Mouse (Mus musculus) erythroblast, adult 5-6 weeks (primary cell): ENCODE data around the gene Dynlrb1. TPM values are rescaled to one million over a fixed set of nuclear protein-coding genes. Genes with fewer than 3 reads are reported as not detected.

ENCODE experiments used
- ATAC-seq: replicated peaks from 2 replicates; pipeline ENCODE4 v1.8.0; 2016; ENCODE audit warnings: moderate number of reproducible peaks, mild to moderate bottlenecking, moderate TSS enrichment, inconsistent platforms; ENCODE audit not compliant: poor library complexity, low FRiP score, severe bottlenecking
- total RNA-seq, 2 experiments: library from RNA; stranded (forward) in 1 of 2; stranded (reverse) in 1 of 2; fragments of 150-400 nt in 1 of 2; fragments of 200-764, 138-1000 nt in 1 of 2; gene quantifications; 2 replicates each; pipeline versions ENCODE4 v1.2.3 to v1.2.4; 2015 to 2017; ENCODE audit warnings: low replicate concordance in 2 of 2

The Dynlrb1 gene
- total RNA-seq, 2 experiments from 2014 or later: 51.9 to 83.8 TPM

GRCm38 (mm10) chr2:155278361-155278760 is 42.0 kb downstream of the Dynlrb1 start:
- ATAC-seq: no peak

GRCm38 (mm10) chr2:155279163-155279562 is 42.8 kb downstream of the Dynlrb1 start:
- no peak for ATAC-seq

- no peak for ATAC-seq
These were observed 43.8 kb downstream of the Dynlrb1 start for GRCm38 (mm10) chr2:155280116-155280515.

GRCm38 (mm10) chr2:155283793-155284192 is 47.5 kb downstream of the Dynlrb1 start:
- ATAC-seq: no peak

- ATAC-seq: no peak
These were observed 48.3 kb downstream of the Dynlrb1 start for GRCm38 (mm10) chr2:155284647-155285046.

GRCm38 (mm10) chr2:155285744-155286143 is 49.4 kb downstream of the Dynlrb1 start:
- ATAC-seq: no peak

- no peak for ATAC-seq
These were observed 51.3 kb downstream of the Dynlrb1 start for GRCm38 (mm10) chr2:155287456-155288250.

GRCm38 (mm10) chr2:155290066-155290465 is 53.7 kb downstream of the Dynlrb1 start:
- no peak for ATAC-seq

GRCm38 (mm10) chr2:155293382-155293781 is 57.0 kb downstream of the Dynlrb1 start:
- ATAC-seq: no peak

GRCm38 (mm10) chr2:155293946-155294345 is 57.6 kb downstream of the Dynlrb1 start:
- ATAC-seq: no peak

- ATAC-seq: no peak
These were observed 59.1 kb downstream of the Dynlrb1 start for GRCm38 (mm10) chr2:155295453-155295852.

- no peak for ATAC-seq
These were observed 63.2 kb downstream of the Dynlrb1 start for GRCm38 (mm10) chr2:155299563-155299962.

Other genes with a start within 250 kb of the Dynlrb1 start
- not detected in 2 replicates for gene Gm14226, start 218.3 kb upstream of the Dynlrb1 start, total RNA-seq (2015; ENCODE audit: low replicate concordance)
- gene Gm14226, start 218.3 kb upstream of the Dynlrb1 start, total RNA-seq (2017; ENCODE audit: low replicate concordance): 0.14 TPM in 1 of 2 replicates, not detected in the other
- gene Ahcy, start 162.0 kb upstream of the Dynlrb1 start, total RNA-seq (2015; ENCODE audit: low replicate concordance): 19.2 and 24.2 TPM in 2 replicates
- gene Ahcy, start 162.0 kb upstream of the Dynlrb1 start, total RNA-seq (2017; ENCODE audit: low replicate concordance): 10.6 and 10.9 TPM in 2 replicates
- gene Itch, start 103.0 kb upstream of the Dynlrb1 start, total RNA-seq (2015; ENCODE audit: low replicate concordance): 15.9 and 25.3 TPM in 2 replicates
- gene Itch, start 103.0 kb upstream of the Dynlrb1 start, total RNA-seq (2017; ENCODE audit: low replicate concordance): 25.4 and 33.2 TPM in 2 replicates
- 0.77 TPM in 1 of 2 replicates, not detected in the other for gene Map1lc3a, start 39.8 kb downstream of the Dynlrb1 start, total RNA-seq (2015; ENCODE audit: low replicate concordance)
- 0.34 and 2.9 TPM in 2 replicates for gene Map1lc3a, start 39.8 kb downstream of the Dynlrb1 start, total RNA-seq (2017; ENCODE audit: low replicate concordance)
- 9.4 and 17.6 TPM in 2 replicates for gene Pigu, start 120.9 kb downstream of the Dynlrb1 start, total RNA-seq (2015; ENCODE audit: low replicate concordance)
- 5.6 TPM in 2 replicates for gene Pigu, start 120.9 kb downstream of the Dynlrb1 start, total RNA-seq (2017; ENCODE audit: low replicate concordance)
- 7.1 and 15.6 TPM in 2 replicates for gene Trp53inp2, start 144.5 kb downstream of the Dynlrb1 start, total RNA-seq (2015; ENCODE audit: low replicate concordance)
- 3.6 and 4.9 TPM in 2 replicates for gene Trp53inp2, start 144.5 kb downstream of the Dynlrb1 start, total RNA-seq (2017; ENCODE audit: low replicate concordance)
- 29.6 and 35.9 TPM in 2 replicates for gene Ncoa6, start 237.4 kb downstream of the Dynlrb1 start, total RNA-seq (2015; ENCODE audit: low replicate concordance)
- 7.2 and 13.7 TPM in 2 replicates for gene Ncoa6, start 237.4 kb downstream of the Dynlrb1 start, total RNA-seq (2017; ENCODE audit: low replicate concordance)